Mouse (Mus musculus) MEL (cell line): ENCODE results near the gene Zfp609.

Experiments used
- CHD2 ChIP-seq: IDR thresholded peaks from 2 replicates; pipeline ENCODE4 v1.6.1; 2011; ENCODE audit warnings: low read length, improper control_type of control experiment
- CTCF ChIP-seq, 3 experiments: IDR thresholded peaks in 2 of 3; conservative IDR thresholded peaks in 1 of 3; 2 replicates each; pipeline ENCODE4 v1.5.1; 2011 to 2012; ENCODE audit warnings: low read length in 3 of 3, low read depth in 2 of 3, mild to moderate bottlenecking in 2 of 3, improper control_type of control experiment in 1 of 3, inconsistent platforms in 1 of 3, mixed read lengths in 1 of 3, moderate library complexity in 1 of 3; ENCODE audit not compliant: control insufficient read depth in 1 of 3, insufficient read depth in 1 of 3, poor library complexity in 1 of 3, severe bottlenecking in 1 of 3
- GATA1 ChIP-seq: IDR thresholded peaks from 2 replicates; pipeline ENCODE4 v1.6.1; 2011; ENCODE audit warnings: low read depth, low read length, improper control_type of control experiment
- MAX ChIP-seq: IDR thresholded peaks from 2 replicates; pipeline ENCODE4 v1.6.1; 2011; ENCODE audit warnings: low read length, improper control_type of control experiment
- NELFE ChIP-seq: IDR thresholded peaks from 2 replicates; pipeline ENCODE4 v1.6.1; 2011; ENCODE audit warnings: low read depth, low read length, improper control_type of control experiment
- POLR2A ChIP-seq, 2 experiments: IDR thresholded peaks; 2 replicates each; pipeline ENCODE4 v1.6.1; 2011 to 2012; ENCODE audit warnings: low read length in 2 of 2, mild to moderate bottlenecking in 2 of 2, control low read depth in 1 of 2, improper control_type of control experiment in 1 of 2, low read depth in 1 of 2, moderate library complexity in 1 of 2; ENCODE audit not compliant: control insufficient read depth in 1 of 2, insufficient read depth in 1 of 2, poor library complexity in 1 of 2
- POLR2AphosphoS2 ChIP-seq: IDR thresholded peaks from 2 replicates; pipeline ENCODE4 v1.6.1; 2011; ENCODE audit warnings: low read length, improper control_type of control experiment
- RAD21 ChIP-seq: IDR thresholded peaks from 2 replicates; pipeline ENCODE4 v1.6.1; 2011; ENCODE audit warnings: mild to moderate bottlenecking, low read depth, low read length, improper control_type of control experiment
- RCOR1 ChIP-seq: IDR thresholded peaks from 2 replicates; pipeline ENCODE4 v1.6.1; 2012; ENCODE audit warnings: low read depth, mild to moderate bottlenecking, inconsistent platforms, low read length, improper control_type of control experiment
- SIN3A ChIP-seq: IDR thresholded peaks from 2 replicates; pipeline ENCODE4 v1.6.1; 2012; ENCODE audit warnings: low read length, improper control_type of control experiment, inconsistent platforms
- TBP ChIP-seq: IDR thresholded peaks from 2 replicates; pipeline ENCODE4 v1.8.0; 2011; ENCODE audit warnings: low read depth, low read length, improper control_type of control experiment
- UBTF ChIP-seq: IDR thresholded peaks from 2 replicates; pipeline ENCODE4 v1.6.1; 2012; ENCODE audit warnings: low read depth, mild to moderate bottlenecking, inconsistent platforms, low read length, improper control_type of control experiment, moderate library complexity, borderline replicate concordance; ENCODE audit not compliant: insufficient read depth
- ZC3H11A ChIP-seq: IDR thresholded peaks from 2 replicates; pipeline ENCODE4 v1.6.1; 2012; ENCODE audit warnings: low read depth, mild to moderate bottlenecking, inconsistent platforms, low read length, improper control_type of control experiment

DNA sequence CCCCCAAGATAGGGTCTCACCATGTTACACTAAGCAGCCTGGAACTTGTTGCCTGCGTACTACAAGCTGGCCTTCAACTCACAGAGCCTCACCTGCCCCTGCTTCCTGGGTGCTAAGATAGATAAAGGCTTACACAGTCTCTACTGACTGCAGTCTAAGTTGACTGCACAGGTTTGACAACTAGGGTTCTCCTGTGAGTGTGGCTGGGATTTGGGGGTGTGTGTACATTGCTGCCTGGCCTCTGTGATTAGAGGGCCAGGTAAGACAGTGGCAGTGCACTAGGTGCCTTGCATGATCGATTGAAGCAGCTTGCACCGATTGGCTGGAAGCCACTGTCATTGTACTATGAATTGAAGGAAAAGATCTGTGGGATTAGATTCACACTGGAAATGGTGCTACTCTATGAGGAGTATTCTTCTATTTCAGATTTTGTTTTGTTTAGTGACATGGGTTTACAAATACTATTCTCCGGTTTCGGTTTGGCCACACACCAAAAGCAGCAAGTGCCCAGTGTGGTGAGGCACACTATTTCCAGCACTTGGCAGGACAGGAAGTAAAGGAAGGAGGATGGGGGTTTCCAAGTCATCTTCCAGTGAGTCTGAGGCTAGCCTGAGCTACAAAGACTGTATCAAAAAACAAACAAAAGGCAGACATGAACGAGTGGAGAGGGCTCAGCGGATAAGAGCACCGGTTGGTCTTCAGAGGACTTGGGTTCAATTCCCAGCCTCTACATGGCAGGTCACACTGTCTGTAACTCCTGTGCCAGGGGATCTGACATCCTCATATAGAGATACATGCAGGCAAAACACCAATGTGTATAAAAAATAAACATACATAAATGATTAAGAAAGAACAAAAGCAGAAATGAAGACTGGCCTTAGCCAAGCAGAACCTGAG is 151.7 kb downstream of the Zfp609 start:
- TF ChIP-seq CTCF (IDR thresholded peaks at IDR 0.05 in 2 of 3, conservative IDR thresholded peaks at IDR 0.05 in 1 of 3; ENCODE audit: control insufficient read depth in 1 of 3, insufficient read depth in 1 of 3, low read depth in 2 of 3, low read length in 3 of 3, poor library complexity in 1 of 3, severe bottlenecking in 1 of 3), result no peak
- TF ChIP-seq GATA1, result no peak
- TF ChIP-seq POLR2A (IDR thresholded peaks at IDR 0.05; ENCODE audit: control insufficient read depth in 1 of 2, insufficient read depth in 1 of 2, low read depth in 1 of 2, low read length in 2 of 2, poor library complexity in 1 of 2), result no peak
- TF ChIP-seq NELFE, result no peak
- TF ChIP-seq RCOR1, result no peak
- TF ChIP-seq CHD2, result no peak
- TF ChIP-seq UBTF, result no peak
- TF ChIP-seq RAD21, result no peak
- no peak for TF ChIP-seq ZC3H11A
- TF ChIP-seq MAX, result no peak
- TF ChIP-seq SIN3A, result no peak
- no peak for TF ChIP-seq TBP
- no peak for TF ChIP-seq POLR2AphosphoS2
